Mouse (Mus musculus): Measurements from ENCODE around the gene Bicc1. TPM values are rescaled to one million over a fixed set of nuclear protein-coding genes. Genes with fewer than 3 reads are reported as not detected.

Bicc1 gene
- polyA plus RNA-seq, 1 experiment from 2014 or later, result 19.1 TPM

DNA sequence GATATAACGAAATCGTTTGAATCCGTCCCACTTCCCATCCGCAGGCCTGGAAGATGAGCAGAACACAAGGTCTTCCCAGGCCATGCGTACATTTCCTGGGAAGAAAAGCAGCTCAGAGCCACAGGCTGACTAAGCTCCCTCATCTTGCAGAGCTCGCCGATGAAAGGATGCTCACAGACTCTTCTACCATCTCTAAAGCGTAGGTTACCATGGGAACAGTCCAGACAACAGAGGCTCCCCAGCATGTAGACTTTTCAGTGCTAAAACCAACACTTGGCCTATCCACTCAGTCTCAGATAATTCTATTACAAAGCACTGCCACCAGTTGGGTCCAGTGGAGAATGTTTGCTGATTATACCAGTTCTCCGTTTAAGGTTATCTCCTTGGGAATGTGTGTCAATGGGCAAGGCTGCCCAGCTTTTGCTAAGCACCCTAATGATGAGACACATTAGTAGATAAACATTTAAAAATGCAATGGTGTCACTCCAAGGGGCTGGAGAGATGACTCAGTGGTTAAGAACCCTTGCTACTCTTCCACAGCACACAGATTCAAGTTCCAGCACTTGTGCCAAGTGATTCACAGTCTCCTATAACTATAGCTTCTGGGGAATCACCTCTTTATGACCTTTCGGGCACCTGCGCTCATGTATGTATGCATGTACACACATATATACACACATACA, 258.2 kb downstream of the Bicc1 start:
- no peak for ATAC-seq (ENCODE audit: low read depth)

DNA sequence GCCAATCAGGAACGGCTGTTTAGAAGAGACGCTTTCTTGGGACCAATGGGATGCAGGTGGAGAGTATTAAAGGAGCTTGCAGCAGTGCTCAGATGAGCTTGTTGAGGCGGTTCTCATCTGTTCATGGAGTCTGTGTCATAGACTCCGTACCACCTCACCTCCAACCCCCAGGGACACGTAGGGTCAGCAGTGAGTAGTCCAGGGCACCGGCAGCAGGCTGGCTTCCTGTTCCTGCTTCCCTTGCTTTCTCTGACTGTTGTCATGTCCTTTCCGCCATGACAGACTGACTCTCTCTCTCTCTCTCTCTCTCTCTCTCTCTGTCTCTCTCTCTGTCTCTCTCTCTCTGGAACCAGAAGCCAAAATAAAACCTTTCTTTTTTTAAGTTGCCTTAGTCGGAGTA, 263.6 kb downstream of the Bicc1 start:
- no peak overlapping the region for H3K27ac ChIP-seq (ENCODE audit: low read length)
- no peak overlapping the region for H3K4me2 ChIP-seq (ENCODE audit: low read depth, low read length)
- no peaks in the 10 kb centered on the region for H3K27me3 ChIP-seq (ENCODE audit: control insufficient read depth, insufficient read depth, low read depth, low read length)
- H3K4me3 ChIP-seq (ENCODE audit: low read length), result no peak overlapping the region
- ATAC-seq (ENCODE audit: low read depth), result no peak
- H3K4me1 ChIP-seq (replicated peaks; ENCODE audit: control insufficient read depth, insufficient read depth, low read length), result no peaks in the 10 kb centered on the region
- H3K9me3 ChIP-seq (ENCODE audit: control insufficient read depth, low read length), result no peaks in the 10 kb centered on the region
- H3K9ac ChIP-seq (ENCODE audit: low read length), result no peak overlapping the region
- 74% methylated on average over 8 of the region's 8 CpGs for WGBS
- no peaks in the 10 kb centered on the region for H3K36me3 ChIP-seq (ENCODE audit: control insufficient read depth, insufficient read depth, low read length)

More for the DNA sequence above, 258.2 kb downstream of the Bicc1 start:
- Histone ChIP-seq H3K27me3 (ENCODE audit: control insufficient read depth, insufficient read depth, low read depth, low read length) (no peaks in the 10 kb centered on the region), H3K27ac (ENCODE audit: low read length) (no peak overlapping the region), H3K4me2 (ENCODE audit: low read depth, low read length) (no peak overlapping the region), H3K9ac (ENCODE audit: low read length) (no peak overlapping the region), H3K36me3 (ENCODE audit: control insufficient read depth, insufficient read depth, low read length) (no peaks in the 10 kb centered on the region), H3K4me1 (replicated peaks; ENCODE audit: control insufficient read depth, insufficient read depth, low read length) (no peaks in the 10 kb centered on the region), H3K4me3 (ENCODE audit: low read length) (no peak overlapping the region), H3K9me3 (ENCODE audit: control insufficient read depth, low read length) (no peaks in the 10 kb centered on the region)
- 73% methylated on average over 11 of the region's 11 CpGs for WGBS

DNA sequence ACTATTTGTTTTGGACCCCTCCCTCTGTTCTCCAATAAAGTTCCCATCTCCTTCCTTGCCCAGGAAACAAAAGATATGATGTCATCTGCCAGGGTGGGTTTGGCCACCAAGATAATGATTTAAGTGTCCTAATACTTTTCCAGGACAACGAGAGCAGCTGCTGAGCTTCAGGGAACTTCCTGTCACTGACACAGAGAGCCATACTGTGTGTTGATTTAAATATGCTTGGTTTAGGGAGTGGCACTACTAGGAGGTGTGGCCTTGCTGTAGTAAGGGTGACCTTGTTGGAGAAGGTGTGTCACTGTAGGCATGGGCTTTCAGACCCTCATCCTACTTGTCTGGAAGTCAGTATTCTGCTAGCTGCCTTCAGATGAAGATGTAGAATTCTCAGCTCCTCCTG, 281.5 kb downstream of the Bicc1 start:
- 44% methylated on average over 1 of the region's 1 CpGs for WGBS
- no peaks in the 10 kb centered on the region for H3K36me3 ChIP-seq (ENCODE audit: control insufficient read depth, insufficient read depth, low read length)
- no peak for ATAC-seq (ENCODE audit: low read depth)
- H3K9me3 ChIP-seq (ENCODE audit: control insufficient read depth, low read length), result no peaks in the 10 kb centered on the region
- H3K27me3 ChIP-seq (ENCODE audit: control insufficient read depth, insufficient read depth, low read depth, low read length), result no peaks in the 10 kb centered on the region
- no peaks in the 10 kb centered on the region for H3K4me1 ChIP-seq (replicated peaks; ENCODE audit: control insufficient read depth, insufficient read depth, low read length)
- H3K4me2 ChIP-seq (ENCODE audit: low read depth, low read length), result no peak overlapping the region
- H3K9ac ChIP-seq (ENCODE audit: low read length), result no peak overlapping the region
- no peak overlapping the region for H3K27ac ChIP-seq (ENCODE audit: low read length)
- H3K4me3 ChIP-seq (ENCODE audit: low read length), result no peak overlapping the region

DNA sequence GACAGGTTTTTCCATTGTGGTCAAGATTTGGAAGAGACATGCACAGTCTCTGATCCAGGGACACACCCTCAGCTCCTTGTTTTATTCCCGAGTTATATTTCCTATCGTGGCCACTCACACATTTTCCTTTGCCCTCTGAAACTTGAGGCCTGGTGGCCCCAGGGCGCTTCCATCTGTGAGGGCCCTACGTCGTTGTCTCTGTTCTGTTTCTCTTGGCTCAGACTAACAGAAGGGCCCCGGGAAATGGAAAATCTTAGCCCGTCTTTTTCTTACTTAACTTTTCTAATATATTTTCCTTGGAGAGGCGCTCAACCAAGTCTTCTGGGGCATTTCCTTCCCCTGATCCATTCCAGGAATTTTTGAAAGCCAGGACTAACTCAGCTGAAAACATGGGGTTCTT, 281.9 kb downstream of the Bicc1 start:
- no peak overlapping the region for H3K4me2 ChIP-seq (ENCODE audit: low read depth, low read length)
- no peak overlapping the region for H3K27ac ChIP-seq (ENCODE audit: low read length)
- 73% methylated on average over 8 of the region's 8 CpGs for WGBS

DNA sequence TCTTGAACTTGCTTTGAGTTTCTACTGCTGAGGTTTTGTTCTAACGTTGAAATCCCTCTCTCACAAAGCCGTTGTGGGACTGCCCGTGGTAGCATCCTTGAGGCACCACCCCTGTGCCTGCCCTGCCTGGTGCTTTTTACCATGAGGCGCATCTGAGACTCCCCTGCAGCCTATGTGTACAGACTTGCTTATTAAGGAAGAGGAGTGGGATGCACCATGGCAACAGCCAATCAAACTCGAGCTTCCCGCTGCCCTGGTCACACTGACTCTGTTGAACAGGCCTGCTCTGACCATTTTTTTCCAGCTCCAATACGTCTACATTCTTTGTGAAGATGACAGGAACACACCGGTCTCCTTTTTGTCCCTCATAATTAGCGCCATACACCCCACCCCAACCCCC, 283.0 kb downstream of the Bicc1 start:
- Histone ChIP-seq H3K4me1 (replicated peaks; ENCODE audit: control insufficient read depth, insufficient read depth, low read length) (no peaks in the 10 kb centered on the region), H3K27me3 (ENCODE audit: control insufficient read depth, insufficient read depth, low read depth, low read length) (no peaks in the 10 kb centered on the region), H3K9me3 (ENCODE audit: control insufficient read depth, low read length) (no peaks in the 10 kb centered on the region), H3K27ac (ENCODE audit: low read length) (no peak overlapping the region), H3K36me3 (ENCODE audit: control insufficient read depth, insufficient read depth, low read length) (no peaks in the 10 kb centered on the region), H3K4me2 (ENCODE audit: low read depth, low read length) (no peak overlapping the region), H3K4me3 (ENCODE audit: low read length) (no peak overlapping the region), H3K9ac (ENCODE audit: low read length) (no peak overlapping the region)
- no peak for ATAC-seq (ENCODE audit: low read depth)
- 80% methylated on average over 9 of the region's 9 CpGs for WGBS

More for the DNA sequence above, 281.9 kb downstream of the Bicc1 start:
- no peaks in the 10 kb centered on the region for H3K27me3 ChIP-seq (ENCODE audit: control insufficient read depth, insufficient read depth, low read depth, low read length)
- ATAC-seq (ENCODE audit: low read depth), result no peak
- H3K36me3 ChIP-seq (ENCODE audit: control insufficient read depth, insufficient read depth, low read length), result no peaks in the 10 kb centered on the region
- H3K4me3 ChIP-seq (ENCODE audit: low read length), result no peak overlapping the region
- H3K9me3 ChIP-seq (ENCODE audit: control insufficient read depth, low read length), result no peaks in the 10 kb centered on the region
- no peak overlapping the region for H3K9ac ChIP-seq (ENCODE audit: low read length)
- no peaks in the 10 kb centered on the region for H3K4me1 ChIP-seq (replicated peaks; ENCODE audit: control insufficient read depth, insufficient read depth, low read length)

DNA sequence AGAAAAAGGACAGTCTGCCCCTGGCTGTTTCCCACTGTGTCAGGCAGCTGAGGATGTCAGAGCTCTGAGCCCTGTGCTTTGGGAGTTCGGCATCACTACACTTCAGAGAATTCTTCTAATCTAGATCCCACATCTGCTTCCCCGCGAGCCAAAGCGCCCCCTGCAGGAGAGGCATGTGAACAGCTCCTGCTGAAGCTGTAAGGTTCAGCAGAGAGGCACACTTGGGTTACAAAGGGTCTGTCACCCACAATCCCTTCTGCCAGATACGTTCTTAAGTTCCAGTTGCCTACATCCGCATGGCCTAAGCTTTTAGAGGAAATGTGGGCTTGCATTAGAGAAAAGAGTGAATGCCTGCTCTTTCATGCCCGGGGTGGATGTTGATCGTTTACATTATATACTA, 283.4 kb downstream of the Bicc1 start:
- no peak overlapping the region for H3K4me2 ChIP-seq (ENCODE audit: low read depth, low read length)
- ATAC-seq (ENCODE audit: low read depth), result no peak
- H3K4me3 ChIP-seq (ENCODE audit: low read length), result no peak overlapping the region
- H3K4me1 ChIP-seq (replicated peaks; ENCODE audit: control insufficient read depth, insufficient read depth, low read length), result no peaks in the 10 kb centered on the region
- H3K9me3 ChIP-seq (ENCODE audit: control insufficient read depth, low read length), result no peaks in the 10 kb centered on the region
- H3K27ac ChIP-seq (ENCODE audit: low read length), result no peak overlapping the region
- WGBS, result 68% methylated on average over 8 of the region's 8 CpGs
- H3K27me3 ChIP-seq (ENCODE audit: control insufficient read depth, insufficient read depth, low read depth, low read length), result no peaks in the 10 kb centered on the region
- no peak overlapping the region for H3K9ac ChIP-seq (ENCODE audit: low read length)
- H3K36me3 ChIP-seq (ENCODE audit: control insufficient read depth, insufficient read depth, low read length), result no peaks in the 10 kb centered on the region

DNA sequence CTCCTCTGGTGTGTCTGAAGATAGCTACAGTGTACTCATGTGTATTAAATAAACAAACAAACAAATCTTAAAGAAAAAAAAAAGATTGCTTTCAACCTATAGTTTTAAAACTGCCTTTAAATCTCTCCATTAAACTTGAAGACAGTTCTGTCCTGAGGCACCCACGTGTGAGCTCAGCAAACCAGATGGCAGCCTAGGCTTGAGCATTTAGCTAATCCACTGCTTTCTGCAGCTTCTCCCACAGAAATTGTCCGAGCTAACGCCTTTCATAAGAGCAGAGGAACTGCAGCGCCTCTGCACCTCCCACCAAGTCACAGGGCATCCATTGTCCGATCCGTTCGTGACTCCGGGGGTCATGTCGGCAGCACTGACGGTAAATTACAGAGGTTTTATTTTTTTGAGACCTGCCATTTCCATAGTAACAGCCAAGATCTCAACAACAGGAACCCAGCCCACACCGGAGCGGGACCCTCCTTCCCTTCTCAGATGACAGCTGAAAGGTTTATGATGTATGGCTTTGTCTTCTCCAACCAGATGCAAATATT, 284.4 kb downstream of the Bicc1 start:
- H3K4me3 ChIP-seq (ENCODE audit: low read length), result no peak overlapping the region
- no peaks in the 10 kb centered on the region for H3K4me1 ChIP-seq (replicated peaks; ENCODE audit: control insufficient read depth, insufficient read depth, low read length)
- no peaks in the 10 kb centered on the region for H3K27me3 ChIP-seq (ENCODE audit: control insufficient read depth, insufficient read depth, low read depth, low read length)
- H3K9me3 ChIP-seq (ENCODE audit: control insufficient read depth, low read length), result no peaks in the 10 kb centered on the region
- H3K9ac ChIP-seq (ENCODE audit: low read length), result no peak overlapping the region
- no peak overlapping the region for H3K4me2 ChIP-seq (ENCODE audit: low read depth, low read length)
- H3K36me3 ChIP-seq (ENCODE audit: control insufficient read depth, insufficient read depth, low read length), result no peaks in the 10 kb centered on the region
- no peak for ATAC-seq (ENCODE audit: low read depth)
- H3K27ac ChIP-seq (ENCODE audit: low read length), result no peak overlapping the region
- WGBS, result 54% methylated on average over 12 of the region's 12 CpGs

Other genes with a start within 250 kb of the Bicc1 start
- gene Tfam, start 78.6 kb upstream of the Bicc1 start, polyA plus RNA-seq (2015; fragmentation: Nextera tagmentation; extraction: Ambion mirVana), result 61.3 and 65.1 TPM in 2 replicates
- 44.0 and 55.5 TPM in 2 replicates for gene Ube2d1, start 125.6 kb upstream of the Bicc1 start, polyA plus RNA-seq (2015; fragmentation: Nextera tagmentation; extraction: Ambion mirVana)
- 82.1 and 88.9 TPM in 2 replicates for gene Cisd1, start 185.3 kb upstream of the Bicc1 start, polyA plus RNA-seq (2015; fragmentation: Nextera tagmentation; extraction: Ambion mirVana)
- gene Ipmk, start 188.1 kb upstream of the Bicc1 start, polyA plus RNA-seq (2015; fragmentation: Nextera tagmentation; extraction: Ambion mirVana), result 12.6 and 14.0 TPM in 2 replicates

Measured in lung, embryonic 16.5 days (tissue).